Mouse (Mus musculus): ENCODE data around the gene Tbx3.

The Tbx3 gene

DNA sequence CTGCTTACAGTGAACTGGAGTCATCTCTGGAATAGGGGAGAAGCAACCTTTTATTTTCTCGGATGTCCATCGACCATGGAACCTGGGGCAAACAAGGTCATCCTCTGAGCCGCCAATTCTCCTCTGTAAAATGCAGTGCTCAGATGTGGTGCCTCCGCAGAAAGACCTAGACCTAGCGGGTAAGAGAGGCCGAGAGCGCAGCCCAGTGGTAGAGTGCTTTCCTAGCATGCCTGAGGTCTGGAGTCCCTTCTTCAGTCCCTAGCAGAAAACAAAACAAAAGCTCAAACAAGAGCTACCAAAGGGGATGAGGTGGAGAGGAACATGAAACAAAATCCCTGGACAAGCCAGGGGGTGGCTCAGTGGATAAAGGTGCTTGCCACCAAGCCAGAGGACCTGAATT lies 40.3 kb downstream of the Tbx3 start:
- no peak for DNase-seq

DNA sequence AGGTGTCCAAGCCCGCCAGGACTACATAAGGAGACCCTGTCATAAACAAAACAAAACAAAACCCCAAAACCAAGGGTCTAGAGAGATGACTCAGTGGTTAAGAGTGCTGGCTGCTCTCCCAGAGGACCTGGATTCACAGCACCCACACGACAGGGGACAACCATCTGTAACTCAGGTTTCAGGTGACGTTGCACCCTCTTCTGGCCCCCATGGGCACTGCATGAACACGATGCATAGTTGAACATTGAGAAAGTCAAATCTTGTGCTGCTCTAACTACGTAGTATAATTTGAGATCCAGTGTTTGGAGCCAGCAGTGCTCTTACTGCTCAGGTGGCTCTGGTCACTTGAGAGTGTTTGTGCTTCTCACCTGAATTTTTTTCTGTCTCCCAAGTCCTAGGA lies 41.2 kb downstream of the Tbx3 start:
- DNase-seq = no peak

DNA sequence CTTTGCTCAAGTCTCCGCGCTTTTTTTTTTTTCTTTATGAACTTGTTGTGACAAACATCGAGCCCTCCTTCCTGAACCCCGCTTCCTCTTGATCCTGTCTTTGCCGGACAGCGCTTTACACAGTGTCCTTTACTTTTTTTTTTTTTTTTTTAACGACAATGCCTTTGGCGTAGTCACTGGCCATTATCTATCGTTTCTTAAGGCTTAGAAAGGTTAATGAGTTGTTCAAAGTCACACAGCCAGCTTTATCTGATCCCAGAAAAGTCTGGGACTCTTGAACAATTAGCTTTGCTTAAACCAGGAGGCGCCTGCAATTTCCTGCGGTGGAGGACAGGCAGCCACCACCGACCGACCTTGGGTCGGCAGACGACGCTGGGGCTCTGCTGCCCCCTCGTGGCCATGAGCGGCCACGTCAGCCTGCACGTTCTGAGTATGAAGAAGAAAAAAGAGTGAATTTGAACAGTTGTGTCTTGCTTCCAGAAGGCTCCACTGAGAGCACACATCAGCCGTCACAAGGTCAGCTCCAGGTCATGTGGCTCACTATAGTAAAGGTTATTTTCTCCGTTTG lies 42.3 kb downstream of the Tbx3 start:
- peak; percentile 16 for DNase-seq

DNA sequence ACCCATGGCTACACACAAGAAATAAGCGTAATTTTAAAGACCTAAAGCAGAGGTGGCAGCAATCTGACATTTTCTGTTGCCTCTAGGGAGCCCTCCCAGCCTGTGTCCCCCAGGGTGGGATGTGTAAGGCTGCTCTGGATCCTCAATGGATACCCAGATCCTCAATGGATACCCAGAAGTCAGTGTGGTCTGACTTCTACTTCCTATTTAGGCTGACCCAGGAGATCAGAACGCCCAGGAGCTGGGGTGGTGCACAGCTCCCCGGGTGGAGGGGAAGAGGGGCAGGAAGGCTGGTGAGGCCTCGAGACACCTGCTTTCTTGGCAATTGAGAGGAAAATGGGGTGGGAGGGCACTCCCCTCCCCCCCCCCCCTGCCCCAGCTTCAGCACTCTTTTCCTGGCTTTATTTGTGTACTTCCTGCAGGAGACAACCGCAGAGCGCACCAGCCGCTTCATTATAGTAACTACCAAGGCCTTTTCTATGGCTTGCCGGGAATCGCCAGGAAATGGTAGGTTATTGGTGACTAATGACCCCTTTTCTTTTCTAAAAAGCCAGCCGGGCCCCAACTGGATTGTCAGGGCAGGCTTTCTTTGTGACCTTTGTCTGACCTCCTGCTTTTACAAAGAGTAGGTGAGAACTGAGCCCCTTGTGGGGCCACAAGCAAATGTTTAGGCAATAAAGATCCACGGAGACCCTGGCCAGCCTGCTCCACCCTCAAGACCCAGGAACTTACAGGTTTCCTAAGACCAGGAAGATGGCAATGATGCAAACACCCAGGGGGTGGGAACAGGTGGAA lies 50.2 kb downstream of the Tbx3 start:
- DNase-seq = no peak

DNA sequence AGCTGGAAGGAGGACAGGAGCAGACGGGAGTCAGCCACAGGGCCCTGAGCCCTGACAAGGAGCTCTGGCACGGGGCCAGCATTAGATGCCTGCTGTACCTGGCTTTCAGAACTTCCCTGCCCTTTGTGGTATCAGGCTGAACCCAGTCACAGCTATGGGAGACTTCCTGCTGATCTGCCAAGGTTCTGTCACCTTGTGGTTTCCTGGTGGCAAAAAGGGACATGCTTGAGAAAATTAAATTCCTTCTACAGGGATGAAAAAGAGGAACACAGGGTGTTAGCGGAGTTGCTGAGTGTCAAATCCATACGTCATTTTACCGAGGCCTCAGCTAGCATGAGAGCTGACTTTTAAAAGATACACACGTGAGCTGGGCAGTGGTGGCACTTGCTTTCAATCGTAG lies 62.5 kb downstream of the Tbx3 start:
- no peak for DNase-seq

All from cerebellum, adult 11-12 months (tissue).